Mouse (Mus musculus) heart, postnatal 0 days (tissue): ENCODE measurements around the gene Cflar. TPM values are rescaled to one million over a fixed set of nuclear protein-coding genes. Genes with fewer than 3 reads are reported as not detected.

Source experiments
- ATAC-seq: fragments of 200-750 bp; cut with Nextera tagmentation; 2 replicates; pipeline ENCODE4 v1.8.0; 2017; ENCODE audit warnings: low read depth, moderate number of reproducible peaks, moderate library complexity; ENCODE audit not compliant: insufficient read depth
- DNase-seq: peaks from one replicate; pipeline ENCODE4 v3.0.0-alpha.2; 2016; ENCODE audit warnings: low spot score
- H3K27ac ChIP-seq: fragments of 300-500 bp; sonication (generic); 2 replicates; pipeline ENCODE4 v1.5.1; 2014; ENCODE audit warnings: low read depth, mild to moderate bottlenecking
- H3K27me3 ChIP-seq: fragments of 300-500 bp; sonication (generic); 2 replicates; pipeline ENCODE4 v1.6.1; 2014; ENCODE audit warnings: low read length, mixed read lengths; ENCODE audit not compliant: control insufficient read depth, insufficient read depth
- H3K36me3 ChIP-seq: fragments of 300-500 bp; sonication (generic); replicated peaks from 2 replicates; pipeline ENCODE4 v1.6.1; 2014; ENCODE audit warnings: low read length, mixed read lengths; ENCODE audit not compliant: control insufficient read depth, insufficient read depth
- H3K4me1 ChIP-seq: fragments of 300-500 bp; sonication (generic); 2 replicates; pipeline ENCODE4 v1.6.1; 2014; ENCODE audit warnings: antibody characterized with exemption; ENCODE audit not compliant: control insufficient read depth, insufficient read depth
- H3K4me2 ChIP-seq: fragments of 300-500 bp; sonication (generic); 2 replicates; pipeline ENCODE4 v1.6.1; 2014; ENCODE audit warnings: low read depth, mild to moderate bottlenecking, low read length, moderate library complexity
- H3K4me3 ChIP-seq: fragments of 300-500 bp; sonication (generic); 2 replicates; pipeline ENCODE4 v1.5.1; 2014; ENCODE audit warnings: low read depth, low read length
- H3K9ac ChIP-seq: fragments of 300-500 bp; sonication (generic); replicated peaks from 2 replicates; pipeline ENCODE4 v1.6.1; 2014; ENCODE audit warnings: low read depth, low read length, mixed read lengths
- H3K9me3 ChIP-seq: fragments of 300-500 bp; sonication (generic); replicated peaks from 2 replicates; pipeline ENCODE4 v1.6.1; 2016; ENCODE audit warnings: low read length; ENCODE audit not compliant: control insufficient read depth
- CTCF ChIP-seq: IDR thresholded peaks from 2 replicates; pipeline ENCODE4 v1.5.1; 2016; ENCODE audit warnings: antibody characterized with exemption, control low read depth, low read depth
- EP300 ChIP-seq: IDR thresholded peaks from 2 replicates; pipeline ENCODE4 v1.6.1; 2016; ENCODE audit warnings: antibody characterized with exemption, low read depth
- WGBS: fragments of 180-500 bp; shearing (Covaris S2); extraction: QIAGEN DNeasy Blood & Tissue Kit; methylation state at CpG from one replicate; pipeline ENCODE4 v1.1.7; 2014; 5-methylcytosine and 5-hydroxymethylcytosine counted together
- polyA plus RNA-seq: library from polyadenylated mRNA; unstranded; fragments of >200 nt; fragmentation: Nextera tagmentation; extraction: Ambion mirVana; gene quantifications from 2 replicates; pipeline ENCODE4 v1.2.1, GENCODE M21; 2015
- total RNA-seq: library from RNA; depleted of rRNA; stranded (reverse); fragments of >200 nt; gene quantifications from 2 replicates; pipeline ENCODE4 v1.2.3, GENCODE M21; 2014; ENCODE audit warnings: low replicate concordance

The Cflar gene
- total and polyA plus RNA-seq, 2 experiments from 2014 or later, result 49.8 to 102 TPM

DNA sequence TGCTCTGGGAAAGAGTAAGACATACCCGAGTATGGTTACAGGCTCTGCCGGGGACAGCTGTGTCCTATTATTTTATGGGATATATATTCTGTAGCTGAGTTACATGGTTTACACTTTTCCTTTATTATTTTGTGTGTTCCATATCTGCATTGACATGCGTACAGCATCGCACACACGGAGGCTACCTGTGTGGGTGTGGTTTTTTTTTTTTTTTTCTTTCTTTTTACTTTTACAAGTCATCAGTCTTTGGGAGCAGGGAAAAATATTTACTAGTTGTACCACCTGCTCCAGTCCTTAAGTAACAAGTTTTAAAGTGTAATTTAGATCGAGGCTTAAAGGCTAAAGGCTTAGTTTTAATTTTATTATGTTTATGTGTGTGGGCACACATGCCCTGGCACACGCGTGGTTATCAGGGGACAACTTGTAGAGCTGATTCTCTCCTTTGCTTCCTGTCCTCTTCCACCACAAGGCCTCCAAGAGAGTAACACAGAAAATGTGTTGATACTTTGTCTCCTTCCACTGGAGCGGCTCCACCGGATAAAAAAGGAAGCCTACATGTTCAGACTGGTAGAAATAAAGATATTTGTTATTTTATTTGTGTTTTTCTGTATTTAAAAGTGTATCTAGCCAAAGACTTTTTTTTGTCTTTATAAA is 470 bp upstream of the Cflar start:
- 36% methylated on average over 10 of the region's 10 CpGs for WGBS

DNA sequence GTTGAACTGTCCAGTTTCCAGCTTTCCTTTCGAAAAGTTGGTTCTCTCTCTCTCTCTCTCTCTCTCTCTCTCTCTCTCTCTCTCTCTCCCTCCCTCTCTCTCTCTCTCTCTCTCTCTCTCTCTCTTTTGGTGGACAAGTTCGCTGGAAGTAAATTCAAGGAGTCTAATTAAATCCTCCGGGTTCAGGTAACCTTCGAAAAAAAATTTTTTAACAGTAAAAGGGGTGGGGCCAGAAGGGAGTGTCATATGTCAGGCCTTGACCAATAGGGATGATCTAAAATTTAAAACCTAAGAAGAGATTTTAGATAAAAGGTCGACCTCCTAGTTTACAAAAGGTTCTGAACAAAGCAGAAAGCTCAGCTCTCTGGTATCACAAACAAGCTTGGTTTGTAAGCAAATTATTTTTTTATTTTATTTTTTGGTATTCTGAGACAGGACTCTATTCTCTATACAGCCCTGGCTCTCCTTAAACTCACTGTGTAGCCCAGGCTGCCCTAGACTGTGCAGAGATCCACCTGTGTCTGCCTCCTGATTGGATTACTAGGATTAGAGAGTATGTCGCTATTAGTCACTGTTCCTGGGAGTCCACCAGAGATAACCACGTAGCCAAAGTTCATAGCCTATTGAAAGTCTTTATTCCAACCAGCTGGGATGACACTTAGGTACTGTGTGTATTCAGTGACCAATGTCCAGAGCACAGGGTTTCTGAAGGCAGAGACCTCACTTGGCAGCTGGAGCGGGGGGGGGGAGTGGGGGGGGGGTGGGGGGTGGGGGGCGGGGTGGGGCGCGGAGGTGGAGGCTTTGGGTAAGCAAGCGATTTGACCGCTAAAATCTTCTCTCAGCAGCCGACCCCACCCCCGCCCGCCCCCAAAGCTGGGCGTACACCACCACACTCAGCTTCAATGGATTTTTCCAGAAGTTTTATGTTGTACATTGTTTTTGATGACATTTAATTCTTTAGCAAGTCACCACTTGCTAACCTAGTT is 1.1 kb downstream of the Cflar start:
- Histone ChIP-seq H3K9ac (peak overlapping the region; percentile 94), H3K4me2 (peak overlapping the region; percentile 84), H3K27ac (peak overlapping the region; percentile 100), H3K4me1 (peaks cover 18% of the 10 kb centered on the region), H3K36me3 (peaks cover 11% of the 10 kb centered on the region), H3K9me3 (no peaks in the 10 kb centered on the region), H3K27me3 (no peaks in the 10 kb centered on the region), H3K4me3 (peak overlapping the region; percentile 72)
- no peak for TF ChIP-seq CTCF
- TF ChIP-seq EP300, result no peak
- ATAC-seq, result peak; percentile 87
- 1% methylated on average over 13 of the region's 17 CpGs for WGBS
- peak; percentile 95 for DNase-seq

More for the DNA sequence above, 470 bp upstream of the Cflar start:
- H3K4me1 ChIP-seq, result peaks cover 11% of the 10 kb centered on the region
- ATAC-seq (no peak), DNase-seq (peak; percentile 76)
- peak overlapping the region; percentile 100 for H3K27ac ChIP-seq
- H3K9ac ChIP-seq, result peak overlapping the region; percentile 94
- no peaks in the 10 kb centered on the region for H3K27me3 ChIP-seq
- peaks cover 7% of the 10 kb centered on the region; the same call in 1 of the 2 replicates for H3K36me3 ChIP-seq
- peak overlapping the region; percentile 72 for H3K4me3 ChIP-seq
- TF ChIP-seq EP300 (no peak), CTCF (no peak)
- H3K9me3 ChIP-seq, result no peaks in the 10 kb centered on the region
- peak overlapping the region; percentile 84 for H3K4me2 ChIP-seq

DNA sequence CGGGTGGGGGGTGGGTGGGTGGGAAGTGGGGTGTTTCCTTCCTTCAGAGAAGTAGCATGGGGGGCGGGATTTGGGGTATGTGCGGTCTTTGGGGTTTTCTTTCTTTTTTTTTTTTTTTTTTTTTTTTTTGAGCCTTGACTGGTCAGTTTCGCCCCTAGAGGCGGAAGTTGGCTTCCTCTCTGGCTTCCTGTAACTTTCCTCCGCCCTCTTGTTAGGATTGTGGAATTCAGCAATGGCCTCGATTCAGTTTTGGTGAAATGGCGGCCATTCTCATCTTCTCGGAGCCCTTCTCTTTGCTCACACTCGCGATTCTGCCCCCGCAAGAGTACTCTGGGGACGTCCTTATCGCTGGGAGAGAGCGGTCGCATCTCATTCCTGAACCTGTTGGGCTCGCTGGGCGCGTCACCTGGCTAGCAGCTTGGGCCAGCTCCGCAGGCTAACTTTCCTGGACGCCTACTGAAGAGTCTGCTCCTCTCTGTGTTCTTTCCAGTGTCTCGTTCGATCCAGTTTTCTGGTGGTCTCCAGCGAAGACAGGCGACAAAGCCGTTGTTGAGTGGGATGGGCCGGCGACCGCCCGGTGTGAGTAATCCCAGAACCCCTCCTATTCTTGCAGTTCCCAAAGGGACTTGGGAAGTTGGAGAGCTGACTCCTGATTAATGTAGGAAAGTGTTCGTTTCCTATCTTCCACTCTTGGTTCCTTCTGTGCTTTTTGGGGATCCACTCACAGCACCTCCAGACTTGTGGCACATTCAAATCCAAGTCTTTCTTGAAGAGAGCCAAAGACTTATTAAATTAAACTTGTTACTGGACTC is 2.0 kb downstream of the Cflar start:
- ATAC-seq, result peak; percentile 34
- peak overlapping the region; percentile 90 for H3K9ac ChIP-seq
- H3K27ac ChIP-seq, result peak overlapping the region; percentile 100
- H3K27me3 ChIP-seq, result no peaks in the 10 kb centered on the region
- peak; percentile 88 for DNase-seq
- peaks cover 17% of the 10 kb centered on the region for H3K36me3 ChIP-seq
- H3K4me3 ChIP-seq, result peak overlapping the region; percentile 72
- peak overlapping the region; percentile 84 for H3K4me2 ChIP-seq
- H3K9me3 ChIP-seq, result no peaks in the 10 kb centered on the region
- 3% methylated on average over 29 of the region's 31 CpGs for WGBS
- TF ChIP-seq CTCF, result peak; percentile 33
- TF ChIP-seq EP300, result no peak
- peaks cover 18% of the 10 kb centered on the region for H3K4me1 ChIP-seq

DNA sequence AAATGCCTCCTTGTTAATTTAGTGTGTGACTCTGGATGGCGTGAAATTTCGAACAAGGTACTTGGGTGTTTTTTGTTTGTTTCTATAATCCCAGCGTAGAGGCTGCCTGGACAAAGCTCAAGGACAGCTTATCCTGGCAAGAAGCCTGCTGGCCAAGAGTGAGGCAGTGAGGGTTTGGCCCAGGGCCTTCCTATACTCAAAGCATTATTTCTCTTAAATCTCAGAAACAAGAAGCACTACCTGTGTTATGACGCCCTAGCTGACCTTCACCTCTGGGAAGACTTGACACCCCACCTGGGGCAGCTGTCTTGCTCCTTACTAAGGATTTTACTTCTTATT is 2.6 kb downstream of the Cflar start:
- TF ChIP-seq CTCF, result no peak
- TF ChIP-seq EP300, result no peak
- WGBS, result 20% methylated on average over 4 of the region's 4 CpGs
- H3K4me3 ChIP-seq, result peak overlapping the region; percentile 72

DNA sequence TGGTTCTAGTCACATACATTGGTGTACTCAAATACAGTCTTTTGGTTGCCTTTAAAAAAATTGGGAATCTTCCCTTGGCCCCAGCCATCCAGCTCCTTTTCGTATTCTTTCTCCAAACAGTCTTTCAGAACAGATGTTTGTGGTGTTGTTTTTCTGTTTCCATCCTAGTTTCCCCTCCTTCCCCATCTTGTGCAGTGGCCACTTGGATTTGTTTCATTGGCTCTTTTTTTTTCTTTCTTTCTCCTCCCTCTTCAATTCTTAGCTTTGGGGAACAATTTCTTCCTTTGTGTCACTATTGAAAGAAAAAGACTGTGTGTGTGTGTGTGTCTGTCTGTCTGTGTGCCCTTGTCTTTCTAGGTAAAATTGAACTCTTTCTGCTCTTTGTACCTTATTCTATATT is 3.1 kb downstream of the Cflar start:
- Histone ChIP-seq H3K9ac (peak overlapping the region; percentile 90), H3K9me3 (no peaks in the 10 kb centered on the region), H3K4me3 (peak overlapping the region; percentile 72), H3K27ac (peak overlapping the region; percentile 100), H3K27me3 (no peaks in the 10 kb centered on the region), H3K4me1 (peaks cover 19% of the 10 kb centered on the region), H3K36me3 (peaks cover 22% of the 10 kb centered on the region), H3K4me2 (peak overlapping the region; percentile 84)
- ATAC-seq (no peak), DNase-seq (no peak)
- TF ChIP-seq EP300, result no peak
- no peak for TF ChIP-seq CTCF
- 33% methylated on average over 1 of the region's 1 CpGs for WGBS

More for the DNA sequence above, 2.6 kb downstream of the Cflar start:
- Histone ChIP-seq H3K4me1 (peaks cover 18% of the 10 kb centered on the region), H3K9ac (peak overlapping the region; percentile 90), H3K36me3 (peaks cover 18% of the 10 kb centered on the region), H3K4me2 (peak overlapping the region; percentile 84), H3K27ac (peak overlapping the region; percentile 100), H3K27me3 (no peaks in the 10 kb centered on the region), H3K9me3 (no peaks in the 10 kb centered on the region)
- DNase-seq (peak; percentile 60), ATAC-seq (no peak)
